Mouse (Mus musculus) forebrain, embryonic 15.5 days (tissue): Measurements from ENCODE around the gene 5430419D17Rik. TPM values are rescaled to one million over a fixed set of nuclear protein-coding genes. Genes with fewer than 3 reads are reported as not detected.

ENCODE experiments used
- ATAC-seq: fragments of 200-750 bp; cut with Nextera tagmentation; replicated peaks from 2 replicates; pipeline ENCODE4 v1.8.0; 2017; ENCODE audit warnings: mild to moderate bottlenecking, moderate TSS enrichment, moderate library complexity
- H3K27ac ChIP-seq: fragments of 300-500 bp; sonication (generic); replicated peaks from 2 replicates; pipeline ENCODE4 v1.5.1; 2015; ENCODE audit warnings: mild to moderate bottlenecking, inconsistent platforms
- H3K27me3 ChIP-seq: fragments of 300-500 bp; sonication (generic); 2 replicates; pipeline ENCODE4 v1.6.1; 2015; ENCODE audit warnings: inconsistent platforms
- H3K36me3 ChIP-seq: fragments of 300-500 bp; sonication (generic); 2 replicates; pipeline ENCODE4 v1.6.1; 2015; ENCODE audit warnings: mild to moderate bottlenecking, inconsistent platforms
- H3K4me1 ChIP-seq: fragments of 300-500 bp; sonication (generic); 2 replicates; pipeline ENCODE4 v1.6.1; 2015; ENCODE audit warnings: inconsistent platforms
- H3K4me2 ChIP-seq: fragments of 300-500 bp; sonication (generic); replicated peaks from 2 replicates; pipeline ENCODE4 v1.6.1; 2015; ENCODE audit warnings: mild to moderate bottlenecking, inconsistent platforms
- H3K4me3 ChIP-seq: fragments of 300-500 bp; sonication (generic); 2 replicates; pipeline ENCODE4 v1.5.1; 2015; ENCODE audit warnings: mild to moderate bottlenecking, inconsistent platforms
- H3K9ac ChIP-seq: fragments of 300-500 bp; sonication (generic); replicated peaks from 2 replicates; pipeline ENCODE4 v1.6.1; 2015; ENCODE audit warnings: mild to moderate bottlenecking, inconsistent platforms
- H3K9me3 ChIP-seq: fragments of 300-500 bp; sonication (generic); 2 replicates; pipeline ENCODE4 v1.6.1; 2016; ENCODE audit warnings: inconsistent platforms
- WGBS: fragments of 180-500 bp; shearing (Covaris S2); methylation state at CpG from one replicate; pipeline ENCODE4 v1.1.7; 2015; ENCODE audit warnings: mixed read lengths; 5-methylcytosine and 5-hydroxymethylcytosine counted together
- polyA plus RNA-seq: library from polyadenylated mRNA; unstranded; fragments of >200 nt; fragmentation: Nextera tagmentation; extraction: Ambion mirVana; gene quantifications from 2 replicates; pipeline ENCODE4 v1.2.1, GENCODE M21; 2015

Gene 5430419D17Rik
- polyA plus RNA-seq, 1 experiment from 2014 or later = not detected

GRCm38 (mm10) chr7:131223086-131223485 lies 48.9 kb downstream of the 5430419D17Rik start:
- 74% methylated on average over 5 of the region's 5 CpGs for WGBS
- no peak overlapping the region for H3K4me3 ChIP-seq

DNA sequence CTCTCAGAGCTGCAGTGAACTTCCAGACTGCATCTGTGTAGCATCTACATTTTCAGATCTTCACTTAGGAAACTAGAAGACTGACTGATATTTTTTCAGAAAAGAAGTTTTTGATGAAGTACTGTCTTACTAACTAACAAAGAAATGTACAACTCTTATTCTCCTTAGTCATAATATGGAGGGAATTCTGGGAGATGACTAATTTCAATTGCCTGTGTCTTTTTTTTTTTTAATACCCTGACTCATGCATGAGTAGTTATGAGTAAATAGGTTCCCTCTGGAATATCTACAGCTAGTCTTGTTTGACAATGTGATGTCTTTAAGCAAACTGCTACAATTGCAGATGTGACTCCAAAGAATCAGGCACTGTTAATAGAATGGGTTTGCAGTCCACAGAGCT lies 61.9 kb downstream of the 5430419D17Rik start:
- no peak overlapping the region for H3K4me2 ChIP-seq
- no peaks in the 10 kb centered on the region for H3K36me3 ChIP-seq
- no peaks in the 10 kb centered on the region for H3K27me3 ChIP-seq
- no peak for ATAC-seq
- H3K9me3 ChIP-seq = no peaks in the 10 kb centered on the region
- no peak overlapping the region for H3K9ac ChIP-seq
- H3K4me3 ChIP-seq = no peak overlapping the region
- H3K27ac ChIP-seq = no peak overlapping the region
- no peaks in the 10 kb centered on the region for H3K4me1 ChIP-seq

More at GRCm38 (mm10) chr7:131223086-131223485, 48.9 kb downstream of the 5430419D17Rik start:
- ATAC-seq = no peak
- H3K36me3 ChIP-seq = no peaks in the 10 kb centered on the region
- H3K27ac ChIP-seq = no peak overlapping the region
- H3K4me1 ChIP-seq = no peaks in the 10 kb centered on the region
- H3K4me2 ChIP-seq = no peak overlapping the region
- H3K9ac ChIP-seq = no peak overlapping the region
- H3K27me3 ChIP-seq = no peaks in the 10 kb centered on the region
- H3K9me3 ChIP-seq = no peaks in the 10 kb centered on the region

DNA sequence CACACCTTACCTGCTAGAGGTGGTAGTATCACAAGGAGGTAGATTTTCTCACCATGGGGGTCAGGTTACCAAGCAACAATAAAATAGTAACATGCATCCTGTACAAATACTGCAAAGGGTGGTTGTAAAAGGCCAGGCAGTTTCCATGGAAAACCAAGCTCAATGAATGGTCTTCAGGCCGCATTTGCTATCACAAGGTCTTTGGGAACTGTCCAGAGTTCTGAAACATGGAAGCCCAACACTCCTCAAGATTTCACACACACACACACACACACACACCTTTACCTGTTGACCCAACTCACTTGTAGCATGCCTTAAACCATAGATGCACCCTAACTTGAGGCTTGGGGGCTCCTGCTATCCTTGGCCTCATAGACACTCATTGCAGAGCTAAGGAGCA lies 70.8 kb downstream of the 5430419D17Rik start:
- Histone ChIP-seq H3K4me3 (no peak overlapping the region), H3K36me3 (no peaks in the 10 kb centered on the region), H3K4me1 (no peaks in the 10 kb centered on the region), H3K27ac (no peak overlapping the region), H3K4me2 (no peak overlapping the region), H3K9me3 (no peaks in the 10 kb centered on the region), H3K9ac (no peak overlapping the region), H3K27me3 (no peaks in the 10 kb centered on the region)
- ATAC-seq = no peak
- WGBS = 24% methylated on average over 1 of the region's 1 CpGs

DNA sequence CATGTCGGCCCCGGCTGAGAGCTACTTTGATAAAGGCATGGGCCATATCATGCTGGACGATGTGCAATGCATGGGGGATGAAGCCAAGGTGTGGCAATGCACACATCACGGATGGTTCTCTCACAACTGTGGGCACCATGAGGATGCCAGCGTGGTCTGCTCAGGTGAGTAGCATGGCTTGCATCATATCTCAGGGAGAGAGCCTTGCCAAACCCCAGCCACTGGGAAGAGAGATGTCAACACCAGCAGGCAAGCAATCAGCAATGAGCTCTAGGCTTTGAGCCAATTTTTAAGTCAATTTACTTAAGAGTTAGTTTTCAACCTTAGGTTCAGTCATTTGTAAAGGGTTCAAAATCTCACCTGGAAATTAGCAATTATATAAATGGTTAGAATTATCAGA lies 82.6 kb downstream of the 5430419D17Rik start:
- 84% methylated on average over 5 of the region's 5 CpGs for whole genome bisulfite sequencing
- Histone ChIP-seq H3K36me3 (no peaks in the 10 kb centered on the region), H3K27me3 (no peaks in the 10 kb centered on the region), H3K9ac (no peak overlapping the region), H3K4me2 (no peak overlapping the region), H3K4me1 (no peaks in the 10 kb centered on the region), H3K27ac (no peak overlapping the region), H3K9me3 (no peaks in the 10 kb centered on the region), H3K4me3 (no peak overlapping the region)
- no peak for ATAC-seq

- ATAC-seq = no peak
Measured at GRCm38 (mm10) chr7:131257309-131257708, 83.1 kb downstream of the 5430419D17Rik start.

DNA sequence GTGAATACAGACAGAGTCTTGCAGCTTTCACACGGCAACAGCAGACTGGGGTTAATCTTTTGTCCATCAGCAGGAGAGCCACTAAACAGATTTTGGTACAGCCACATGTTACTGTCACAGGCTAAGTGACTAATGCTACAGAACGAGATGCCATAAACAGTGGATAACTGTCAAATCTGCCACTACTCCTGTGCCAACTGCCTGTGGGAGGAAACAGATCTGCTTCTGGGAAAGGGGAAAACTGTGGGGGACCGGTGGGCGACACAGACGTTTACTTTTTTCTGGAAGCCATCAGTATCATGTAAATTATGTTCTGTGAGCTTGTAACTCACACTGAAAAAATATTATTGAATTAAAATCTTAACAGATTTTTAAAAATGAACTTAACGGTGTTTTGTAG lies 86.7 kb downstream of the 5430419D17Rik start:
- 50% methylated on average over 6 of the region's 6 CpGs for WGBS
- Histone ChIP-seq H3K9ac (no peak overlapping the region), H3K27me3 (no peaks in the 10 kb centered on the region), H3K4me1 (no peaks in the 10 kb centered on the region), H3K9me3 (no peaks in the 10 kb centered on the region), H3K27ac (no peak overlapping the region), H3K4me2 (no peak overlapping the region), H3K36me3 (no peaks in the 10 kb centered on the region), H3K4me3 (no peak overlapping the region)
- ATAC-seq = no peak

More at GRCm38 (mm10) chr7:131257309-131257708, 83.1 kb downstream of the 5430419D17Rik start:
- no peak overlapping the region for H3K27ac ChIP-seq
- WGBS = 70% methylated on average over 1 of the region's 1 CpGs
- H3K36me3 ChIP-seq = no peaks in the 10 kb centered on the region
- H3K9me3 ChIP-seq = no peaks in the 10 kb centered on the region
- no peak overlapping the region for H3K4me3 ChIP-seq
- H3K9ac ChIP-seq = no peak overlapping the region
- no peak overlapping the region for H3K4me2 ChIP-seq
- no peaks in the 10 kb centered on the region for H3K27me3 ChIP-seq
- no peaks in the 10 kb centered on the region for H3K4me1 ChIP-seq

DNA sequence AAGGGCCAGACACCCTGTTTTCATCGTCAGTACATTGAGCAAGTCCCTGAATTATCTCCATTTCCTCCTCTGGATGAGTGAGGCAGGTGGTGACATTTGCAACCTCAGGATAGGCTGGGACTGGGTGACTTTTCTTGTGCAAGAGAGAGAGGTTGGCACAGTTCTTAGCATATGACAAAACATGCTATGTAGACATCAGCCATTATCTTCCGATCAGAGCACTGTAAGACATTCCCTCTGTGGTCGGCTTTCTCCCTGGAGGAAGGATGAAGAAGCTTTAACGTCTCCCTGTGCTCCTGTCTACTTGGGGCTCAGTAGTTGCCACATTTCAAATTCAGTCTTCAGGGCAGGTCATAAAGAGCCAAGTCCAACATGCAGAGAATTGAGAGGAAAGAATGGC lies 90.0 kb downstream of the 5430419D17Rik start:
- WGBS = 94% methylated on average over 4 of the region's 4 CpGs
- no peak for ATAC-seq
- H3K4me2 ChIP-seq = no peak overlapping the region
- no peaks in the 10 kb centered on the region for H3K4me1 ChIP-seq
- H3K9me3 ChIP-seq = no peaks in the 10 kb centered on the region
- no peaks in the 10 kb centered on the region for H3K27me3 ChIP-seq
- no peaks in the 10 kb centered on the region for H3K36me3 ChIP-seq
- no peak overlapping the region for H3K9ac ChIP-seq
- no peak overlapping the region for H3K4me3 ChIP-seq
- no peak overlapping the region for H3K27ac ChIP-seq

DNA sequence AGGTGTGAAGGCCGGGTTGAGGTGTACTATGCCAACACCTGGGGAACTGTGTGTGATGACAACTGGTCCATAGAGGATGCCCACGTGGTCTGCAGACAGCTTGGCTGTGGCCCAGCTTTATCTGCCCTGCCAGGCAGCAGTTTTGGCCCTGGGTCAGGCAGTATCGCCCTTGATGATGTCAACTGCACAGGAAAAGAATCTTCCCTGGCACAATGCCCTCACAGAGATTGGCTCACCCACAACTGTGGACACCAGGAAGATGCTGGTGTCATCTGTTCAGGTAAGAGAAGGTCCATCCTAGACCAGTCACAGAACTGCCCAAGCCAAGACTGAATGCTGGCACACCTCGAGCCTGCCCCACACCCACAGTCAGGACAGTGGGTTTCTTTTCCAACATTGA lies 91.6 kb downstream of the 5430419D17Rik start:
- no peaks in the 10 kb centered on the region for H3K9me3 ChIP-seq
- no peak overlapping the region for H3K9ac ChIP-seq
- no peaks in the 10 kb centered on the region for H3K36me3 ChIP-seq
- no peaks in the 10 kb centered on the region for H3K4me1 ChIP-seq
- 73% methylated on average over 4 of the region's 4 CpGs for WGBS
- H3K27ac ChIP-seq = no peak overlapping the region
- no peaks in the 10 kb centered on the region for H3K27me3 ChIP-seq
- no peak overlapping the region for H3K4me3 ChIP-seq
- H3K4me2 ChIP-seq = no peak overlapping the region
- no peak for ATAC-seq

DNA sequence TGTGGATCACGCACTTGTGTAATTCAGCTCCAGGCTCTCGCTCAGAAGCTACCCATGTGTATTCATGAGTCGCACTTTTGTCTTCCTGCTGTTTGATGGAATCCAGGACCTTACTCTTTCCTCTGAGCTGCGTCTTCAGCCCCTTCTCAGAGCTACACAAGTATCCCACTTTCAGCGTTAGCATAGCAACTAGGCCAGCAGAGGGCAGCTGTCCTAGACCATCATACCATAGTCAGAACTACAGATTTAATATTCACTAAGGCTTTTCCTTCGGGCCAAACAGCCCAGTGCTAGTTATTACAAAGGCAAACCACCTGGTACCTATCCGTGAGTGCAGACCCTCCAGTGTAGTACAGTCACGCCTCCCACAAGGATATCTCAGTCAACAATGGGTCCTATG lies 122.9 kb downstream of the 5430419D17Rik start:
- no peak overlapping the region for H3K4me3 ChIP-seq
- WGBS = 76% methylated on average over 8 of the region's 8 CpGs
- ATAC-seq = no peak
- H3K27me3 ChIP-seq = no peaks in the 10 kb centered on the region
- no peaks in the 10 kb centered on the region for H3K36me3 ChIP-seq
- no peak overlapping the region for H3K4me2 ChIP-seq
- H3K27ac ChIP-seq = no peak overlapping the region
- no peaks in the 10 kb centered on the region for H3K9me3 ChIP-seq
- H3K9ac ChIP-seq = no peak overlapping the region
- no peaks in the 10 kb centered on the region for H3K4me1 ChIP-seq

GRCm38 (mm10) chr7:131303340-131303739 lies 129.1 kb downstream of the 5430419D17Rik start:
- ATAC-seq = no peak
- Histone ChIP-seq H3K4me1 (no peaks in the 10 kb centered on the region), H3K9ac (no peak overlapping the region), H3K4me3 (no peak overlapping the region), H3K9me3 (no peaks in the 10 kb centered on the region), H3K27ac (no peak overlapping the region), H3K36me3 (no peaks in the 10 kb centered on the region), H3K4me2 (no peak overlapping the region), H3K27me3 (no peaks in the 10 kb centered on the region)
- WGBS = 76% methylated on average over 8 of the region's 8 CpGs

- Histone ChIP-seq H3K27ac (no peak overlapping the region), H3K9ac (no peak overlapping the region), H3K36me3 (no peaks in the 10 kb centered on the region), H3K9me3 (no peaks in the 10 kb centered on the region), H3K4me3 (no peak overlapping the region), H3K4me2 (no peak overlapping the region), H3K4me1 (no peaks in the 10 kb centered on the region), H3K27me3 (no peaks in the 10 kb centered on the region)
- WGBS = 81% methylated on average over 5 of the region's 5 CpGs
- ATAC-seq = no peak
Measured at GRCm38 (mm10) chr7:131306733-131307132, 132.5 kb downstream of the 5430419D17Rik start.

DNA sequence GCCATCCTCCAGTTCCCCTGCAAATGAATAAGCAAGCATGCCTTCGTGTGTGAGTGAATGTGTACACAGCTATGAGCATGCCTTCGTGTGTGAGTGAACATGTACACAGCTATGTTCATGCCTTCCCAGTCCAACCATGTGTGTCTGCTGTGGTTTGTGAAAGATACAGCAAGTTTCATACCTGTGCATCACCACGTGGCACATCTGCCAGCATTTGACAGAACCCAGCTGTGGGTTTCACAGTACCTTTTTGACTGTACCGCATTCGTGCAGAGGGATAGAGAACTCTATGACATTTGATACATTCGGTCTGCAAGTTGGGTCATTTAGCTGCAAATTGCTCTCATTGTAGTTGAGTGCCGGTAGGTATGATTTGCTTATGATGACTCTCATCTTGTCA lies 140.3 kb downstream of the 5430419D17Rik start:
- H3K27ac ChIP-seq = no peak overlapping the region
- ATAC-seq = no peak
- H3K9me3 ChIP-seq = no peaks in the 10 kb centered on the region
- 88% methylated on average over 7 of the region's 7 CpGs for whole genome bisulfite sequencing
- H3K9ac ChIP-seq = no peak overlapping the region
- no peaks in the 10 kb centered on the region for H3K27me3 ChIP-seq
- H3K4me1 ChIP-seq = no peaks in the 10 kb centered on the region
- no peak overlapping the region for H3K4me3 ChIP-seq
- no peak overlapping the region for H3K4me2 ChIP-seq
- no peaks in the 10 kb centered on the region for H3K36me3 ChIP-seq

- no peak overlapping the region for H3K4me3 ChIP-seq
- ATAC-seq = no peak
- 79% methylated on average over 12 of the region's 12 CpGs for WGBS
- no peaks in the 10 kb centered on the region for H3K9me3 ChIP-seq
- H3K4me2 ChIP-seq = no peak overlapping the region
- no peaks in the 10 kb centered on the region for H3K27me3 ChIP-seq
- no peak overlapping the region for H3K27ac ChIP-seq
- no peak overlapping the region for H3K9ac ChIP-seq
- no peaks in the 10 kb centered on the region for H3K36me3 ChIP-seq
- H3K4me1 ChIP-seq = no peaks in the 10 kb centered on the region
Measured at GRCm38 (mm10) chr7:131317587-131317986, 143.4 kb downstream of the 5430419D17Rik start.
